Mouse (Mus musculus): Measurements from ENCODE around the gene Tbc1d24.

Gene Tbc1d24

GRCm38 (mm10) chr17:24209916-24210240, 4.5 kb upstream of the Tbc1d24 start:
- DNase-seq (ENCODE audit: low spot score), result no peak

- peak; percentile 58 for DNase-seq (ENCODE audit: low spot score)
These were observed 3.9 kb upstream of the Tbc1d24 start, which contains the start of gene Ntn3 for GRCm38 (mm10) chr17:24209043-24209915. Gene Ntn3, minus strand, starts transcription at chr17:24209531.

- DNase-seq (ENCODE audit: low spot score), result peak; percentile 42
These were observed 3.3 kb upstream of the Tbc1d24 start for GRCm38 (mm10) chr17:24208641-24209042.

- DNase-seq (ENCODE audit: low spot score), result no peak
These were observed 2.6 kb upstream of the Tbc1d24 start for GRCm38 (mm10) chr17:24207768-24208640.

GRCm38 (mm10) chr17:24206451-24207351, 1.3 kb upstream of the Tbc1d24 start:
- peak; percentile 71 for DNase-seq (ENCODE audit: low spot score)

GRCm38 (mm10) chr17:24205908-24206361, 573 bp upstream of the Tbc1d24 start:
- no peak for DNase-seq (ENCODE audit: low spot score)

- DNase-seq (ENCODE audit: low spot score), result no peak
These were observed 516 bp downstream of the Tbc1d24 start for GRCm38 (mm10) chr17:24204846-24205245.

GRCm38 (mm10) chr17:24203611-24204534, 1.5 kb downstream of the Tbc1d24 start:
- DNase-seq (ENCODE audit: low spot score), result no peak

GRCm38 (mm10) chr17:24203068-24203467, 2.3 kb downstream of the Tbc1d24 start:
- no peak for DNase-seq (ENCODE audit: low spot score)

- no peak for DNase-seq (ENCODE audit: low spot score)
These were observed 4.3 kb downstream of the Tbc1d24 start for GRCm38 (mm10) chr17:24201092-24201491.

GRCm38 (mm10) chr17:24199741-24200140, 5.6 kb downstream of the Tbc1d24 start:
- DNase-seq (ENCODE audit: low spot score), result no peak

- DNase-seq (ENCODE audit: low spot score), result no peak
These were observed 6.1 kb downstream of the Tbc1d24 start for GRCm38 (mm10) chr17:24199252-24199651.

- DNase-seq (ENCODE audit: low spot score), result no peak
These were observed 8.1 kb downstream of the Tbc1d24 start for GRCm38 (mm10) chr17:24197032-24197824.

- DNase-seq (ENCODE audit: low spot score), result no peak
These were observed 10.0 kb downstream of the Tbc1d24 start for GRCm38 (mm10) chr17:24195349-24195748.

GRCm38 (mm10) chr17:24193769-24194168, 11.6 kb downstream of the Tbc1d24 start:
- no peak for DNase-seq (ENCODE audit: low spot score)

GRCm38 (mm10) chr17:24193268-24193667, 12.1 kb downstream of the Tbc1d24 start:
- DNase-seq (ENCODE audit: low spot score), result no peak

- DNase-seq (ENCODE audit: low spot score), result no peak
These were observed 12.5 kb downstream of the Tbc1d24 start for GRCm38 (mm10) chr17:24192848-24193247.

GRCm38 (mm10) chr17:24191481-24191880, 13.9 kb downstream of the Tbc1d24 start:
- DNase-seq (ENCODE audit: low spot score), result no peak

GRCm38 (mm10) chr17:24190934-24191333, 14.4 kb downstream of the Tbc1d24 start:
- no peak for DNase-seq (ENCODE audit: low spot score)

GRCm38 (mm10) chr17:24174259-24174658, 31.1 kb downstream of the Tbc1d24 start:
- no peak for DNase-seq (ENCODE audit: low spot score)

Measured in ovary, postnatal 36 days (tissue).